Comparison of ENCODE assay signal across 27 mouse cellular contexts in the genomic region with DNA sequence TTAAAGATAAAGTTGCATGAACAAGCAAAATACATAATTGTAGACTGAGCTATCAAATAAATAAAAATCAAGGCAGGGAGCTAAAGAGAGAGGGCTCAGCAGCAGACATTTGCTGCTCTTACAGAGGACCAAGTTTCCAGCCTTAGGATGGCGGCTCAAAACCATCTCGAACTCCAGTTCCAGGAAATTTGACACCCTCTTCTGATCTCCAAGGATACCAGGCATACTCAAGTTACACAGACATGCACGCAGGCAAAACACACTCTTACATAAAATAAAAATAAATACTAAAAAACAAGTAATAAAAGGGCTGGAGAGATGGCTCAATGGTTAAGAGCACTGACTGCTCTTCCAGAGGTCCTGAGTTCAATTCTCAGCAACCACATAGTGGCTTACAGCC. TPM values are rescaled to one million over a fixed set of nuclear protein-coding genes. Genes with fewer than 3 reads are reported as not detected.
DNase-seq lines count a peak whose midpoint lies in the region; ATAC-seq lines count a peak whose summit lies in the region.
"Had no signal": no experiment of that assay in that cellular context is flagged by ENCODE, and none has a peak within 500 bp of the region (broad histone marks: within the 10 kb centered on the region; RNA-seq: fewer than 3 reads in every experiment).

No protein-coding gene starts in this region.

- H3K4me3 ChIP-seq in lung, embryonic 15.5 days, result no peak overlapping the region
- H3K4me3 ChIP-seq: embryonic facial prominence, embryonic 15.5 days; gastrocnemius, adult 2 months; hindbrain, embryonic 13.5 days had no signal

- no peak for ATAC-seq in lung, embryonic 15.5 days (ENCODE audit: borderline replicate concordance, extremely low read depth, low FRiP score, low TSS enrichment)
- ATAC-seq: activated CD4-positive, CD25-positive, alpha-beta regulatory T cell, adult 4 months; forebrain, embryonic 14.5 days; forebrain, postnatal 0 days; hindbrain, embryonic 16.5 days had no signal

- peaks cover 36% of the 10 kb centered on the region for H3K4me1 ChIP-seq in lung, embryonic 15.5 days

- no peaks in the 10 kb centered on the region for H3K27me3 ChIP-seq in lung, embryonic 15.5 days
- H3K27me3 ChIP-seq: CH12.LX; embryonic facial prominence, embryonic 15.5 days; hindbrain, embryonic 13.5 days had no signal

- peak; percentile 43 for DNase-seq in embryo, embryonic 10 days (ENCODE audit: low spot score)
- DNase-seq in embryo, embryonic 9.5 days (ENCODE audit: extremely low spot score), result no peak
- DNase-seq in lung, postnatal 10 days, result no peak
- peak; percentile 58 for DNase-seq in lung, postnatal 36 days
- no peak for DNase-seq in lung, postnatal 25 days (ENCODE audit: low spot score)
- no peak for DNase-seq in right cerebral cortex, postnatal 14 days
- DNase-seq: adrenal gland, adult 8-10 months; adrenal gland, postnatal 25 days; B cell, adult 2 months; cerebellum, adult 11-12 months; cerebellum, adult 8-10 months; cerebellum, postnatal 10 days; cerebellum, postnatal 36 days; forebrain, postnatal 0 days; gastrocnemius, adult 2 months; gastrocnemius, postnatal 14 days; heart, adult 11 months had no signal

- H3K9me3 ChIP-seq in lung, embryonic 15.5 days, result no peaks in the 10 kb centered on the region
- H3K9me3 ChIP-seq: embryonic facial prominence, embryonic 15.5 days; G1E; hindbrain, embryonic 13.5 days had no signal

- 15% methylated on average over 3 of the region's 3 CpGs for WGBS in lung, embryonic 15.5 days

- H3K4me2 ChIP-seq in lung, embryonic 15.5 days, result no peak overlapping the region
- H3K4me2 ChIP-seq: embryonic facial prominence, embryonic 15.5 days; heart, embryonic 11.5 days; hindbrain, embryonic 13.5 days had no signal

- H3K36me3 ChIP-seq in lung, embryonic 15.5 days, result no peaks in the 10 kb centered on the region
- H3K36me3 ChIP-seq: embryonic facial prominence, embryonic 15.5 days; G1E; hindbrain, embryonic 13.5 days had no signal

- peak overlapping the region; percentile 88 for H3K27ac ChIP-seq in lung, embryonic 15.5 days
- H3K27ac ChIP-seq: embryonic facial prominence, embryonic 15.5 days; gastrocnemius, adult 2 months; hindbrain, embryonic 13.5 days had no signal

- H3K9ac ChIP-seq in lung, embryonic 15.5 days, result no peak overlapping the region
- H3K9ac ChIP-seq: embryonic facial prominence, embryonic 15.5 days; forebrain, postnatal 0 days; hindbrain, embryonic 13.5 days had no signal

RNA-seq across cellular contexts. Expression of gene Zdhhc1, which starts 3.2 kb away (rescaled TPM):
- polyA plus RNA-seq in lung, embryonic 15.5 days (2015; fragmentation: Nextera tagmentation; extraction: Ambion mirVana), result 44.0 and 50.9 TPM in 2 replicates

RNA-seq across cellular contexts. Expression of gene Tppp3, which starts 22.2 kb away (rescaled TPM):
- polyA plus RNA-seq in lung, embryonic 15.5 days (2015; fragmentation: Nextera tagmentation; extraction: Ambion mirVana), result 63.3 and 63.6 TPM in 2 replicates
- polyA plus RNA-seq: G1E had no signal

RNA-seq across cellular contexts. Expression of gene Hsd11b2, which starts 25.1 kb away (rescaled TPM):
- polyA plus RNA-seq in lung, embryonic 15.5 days (2015; fragmentation: Nextera tagmentation; extraction: Ambion mirVana), result 2.6 and 2.8 TPM in 2 replicates
- polyA plus RNA-seq: activated CD4-positive, CD25-positive, alpha-beta regulatory T cell, adult 4 months; cortical plate, adult 2 months; G1E had no signal

Comparison
In these comparisons a context has a peak if more than half of its experiments do, and no peak if none do; other contexts are left out.
1. DNase-seq: peak in embryo, embryonic 10 days (single experiment) and lung, postnatal 36 days (single experiment); none in embryo, embryonic 9.5 days (single experiment), lung, postnatal 10 days (single experiment), lung, postnatal 25 days (single experiment) and right cerebral cortex, postnatal 14 days (single experiment).